Mouse (Mus musculus) intestine, embryonic 16.5 days (tissue): ENCODE measurements around the gene Tfcp2l1. TPM values are rescaled to one million over a fixed set of nuclear protein-coding genes. Genes with fewer than 3 reads are reported as not detected.

Source experiments
- ATAC-seq: fragments of 200-750 bp; cut with Nextera tagmentation; 2 replicates; pipeline ENCODE4 v1.8.0; 2017; ENCODE audit warnings: moderate TSS enrichment, moderate library complexity
- H3K27ac ChIP-seq: fragments of 300-500 bp; sonication (generic); 2 replicates; pipeline ENCODE4 v1.5.1; 2014; ENCODE audit warnings: mild to moderate bottlenecking, low read length
- H3K27me3 ChIP-seq: fragments of 300-500 bp; sonication (generic); replicated peaks from 2 replicates; pipeline ENCODE4 v1.6.1; 2014; ENCODE audit warnings: low read length, control low read depth, mixed read lengths; ENCODE audit not compliant: control insufficient read depth, insufficient read depth
- H3K36me3 ChIP-seq: fragments of 300-500 bp; sonication (generic); 2 replicates; pipeline ENCODE4 v1.6.1; 2014; ENCODE audit warnings: low read length, control low read depth; ENCODE audit not compliant: control insufficient read depth, insufficient read depth
- H3K4me1 ChIP-seq: fragments of 300-500 bp; sonication (generic); 2 replicates; pipeline ENCODE4 v1.6.1; 2014; ENCODE audit warnings: low read length, control low read depth, mixed read lengths; ENCODE audit not compliant: control insufficient read depth, insufficient read depth
- H3K4me2 ChIP-seq: fragments of 300-500 bp; sonication (generic); 2 replicates; pipeline ENCODE4 v1.6.1; 2014; ENCODE audit warnings: low read depth, low read length, control low read depth
- H3K4me3 ChIP-seq: fragments of 300-500 bp; sonication (generic); 2 replicates; pipeline ENCODE4 v1.5.1; 2014; ENCODE audit warnings: mild to moderate bottlenecking, low read length
- H3K9ac ChIP-seq: fragments of 300-500 bp; sonication (generic); 2 replicates; pipeline ENCODE4 v1.6.1; 2014; ENCODE audit warnings: low read depth, low read length
- H3K9me3 ChIP-seq: fragments of 300-500 bp; sonication (generic); 2 replicates; pipeline ENCODE4 v1.6.1; 2016; ENCODE audit warnings: low read length, control low read depth; ENCODE audit not compliant: control insufficient read depth
- WGBS: fragments of 180-500 bp; shearing (Covaris S2); extraction: QIAGEN DNeasy Blood & Tissue Kit; methylation state at CpG from one replicate; pipeline ENCODE4 v1.1.7; 2014; 5-methylcytosine and 5-hydroxymethylcytosine counted together
- polyA plus RNA-seq: library from polyadenylated mRNA; unstranded; fragments of >200 nt; fragmentation: Nextera tagmentation; extraction: Ambion mirVana; gene quantifications from 2 replicates; pipeline ENCODE4 v1.2.1, GENCODE M21; 2015

The Tfcp2l1 gene
- polyA plus RNA-seq, 1 experiment from 2014 or later, result 4.0 TPM

DNA sequence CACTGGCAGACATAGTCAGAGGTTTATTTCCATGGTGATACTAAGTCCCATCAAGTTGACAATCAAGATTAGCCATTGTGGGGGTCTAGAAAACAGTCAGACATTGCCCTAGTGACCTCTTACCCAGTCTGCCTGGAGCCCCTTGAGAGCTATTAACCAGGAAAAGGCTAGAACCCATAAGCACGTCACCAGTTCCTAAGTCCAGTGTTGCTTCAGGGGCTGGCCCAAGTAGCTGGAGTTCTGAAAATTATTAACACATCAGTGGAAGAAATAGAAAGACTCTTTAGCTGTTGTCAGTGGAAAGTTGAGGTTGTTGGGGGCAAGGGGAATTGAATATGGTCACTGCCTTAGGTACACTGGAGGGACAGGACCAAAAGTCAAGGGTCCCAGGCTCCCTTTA, 54.2 kb downstream of the Tfcp2l1 start:
- H3K4me2 ChIP-seq, result no peak overlapping the region
- no peak overlapping the region for H3K27ac ChIP-seq
- no peak overlapping the region for H3K9ac ChIP-seq
- no peaks in the 10 kb centered on the region for H3K27me3 ChIP-seq
- no peaks in the 10 kb centered on the region for H3K36me3 ChIP-seq
- 70% methylated on average over 1 of the region's 1 CpGs for WGBS
- no peak overlapping the region for H3K4me3 ChIP-seq
- no peaks in the 10 kb centered on the region for H3K4me1 ChIP-seq
- no peaks in the 10 kb centered on the region for H3K9me3 ChIP-seq
- ATAC-seq, result peak; percentile 70

DNA sequence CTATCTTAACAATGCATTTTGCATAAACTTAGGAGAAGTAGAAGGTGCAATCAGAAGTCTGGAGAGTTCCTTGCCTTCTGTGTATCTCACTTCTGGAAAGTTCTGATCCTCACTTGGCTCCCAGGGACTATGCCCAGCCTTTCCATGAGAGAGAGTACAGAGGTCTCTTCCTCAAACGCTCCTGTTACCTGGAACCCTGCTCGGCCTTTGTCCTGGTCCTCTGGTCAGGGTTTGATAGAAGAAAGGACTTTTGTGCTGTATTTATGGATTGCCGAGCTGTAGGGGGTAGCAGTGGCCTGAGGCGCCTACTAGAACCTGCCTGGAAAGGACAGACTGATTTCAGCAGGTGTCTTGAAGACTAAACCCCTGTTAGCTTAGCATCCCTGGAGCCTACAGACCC, 55.9 kb downstream of the Tfcp2l1 start:
- no peaks in the 10 kb centered on the region for H3K27me3 ChIP-seq
- H3K9me3 ChIP-seq, result no peaks in the 10 kb centered on the region
- no peaks in the 10 kb centered on the region for H3K4me1 ChIP-seq
- no peak overlapping the region for H3K27ac ChIP-seq
- ATAC-seq, result peak; percentile 81
- H3K9ac ChIP-seq, result no peak overlapping the region
- H3K36me3 ChIP-seq, result no peaks in the 10 kb centered on the region
- 68% methylated on average over 4 of the region's 4 CpGs for WGBS
- H3K4me2 ChIP-seq, result no peak overlapping the region
- no peak overlapping the region for H3K4me3 ChIP-seq

DNA sequence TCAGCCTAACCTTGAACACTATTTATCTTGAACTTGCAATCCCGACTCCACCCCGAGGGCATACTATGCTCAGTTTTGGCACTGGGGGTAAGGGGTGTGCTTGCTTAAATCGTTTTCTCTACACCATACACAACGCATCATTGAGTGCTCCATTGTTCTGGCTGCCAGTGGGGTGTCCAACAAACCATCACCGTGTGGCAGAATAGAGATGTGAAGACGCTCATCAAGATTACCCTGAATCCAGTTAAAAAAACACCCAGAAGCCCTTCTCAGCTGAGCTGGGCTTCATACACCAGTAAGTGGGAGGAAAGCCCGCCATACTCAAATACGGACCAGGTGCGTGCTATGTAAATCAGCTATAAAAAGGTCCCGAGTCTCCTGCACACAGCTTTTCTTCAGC, 60.0 kb downstream of the Tfcp2l1 start:
- ATAC-seq, result no peak
- no peaks in the 10 kb centered on the region for H3K9me3 ChIP-seq
- H3K4me1 ChIP-seq, result no peaks in the 10 kb centered on the region
- H3K4me3 ChIP-seq, result no peak overlapping the region
- H3K27ac ChIP-seq, result no peak overlapping the region
- no peaks in the 10 kb centered on the region for H3K36me3 ChIP-seq
- no peak overlapping the region for H3K9ac ChIP-seq
- H3K4me2 ChIP-seq, result no peak overlapping the region
- WGBS, result 84% methylated on average over 10 of the region's 10 CpGs
- H3K27me3 ChIP-seq, result no peaks in the 10 kb centered on the region

GRCm38 (mm10) chr1:118689830-118690229, 62.1 kb downstream of the Tfcp2l1 start:
- Histone ChIP-seq H3K9me3 (no peaks in the 10 kb centered on the region), H3K27ac (no peak overlapping the region), H3K36me3 (no peaks in the 10 kb centered on the region), H3K9ac (no peak overlapping the region), H3K27me3 (no peaks in the 10 kb centered on the region), H3K4me1 (no peaks in the 10 kb centered on the region), H3K4me3 (no peak overlapping the region), H3K4me2 (no peak overlapping the region)
- ATAC-seq, result peak; percentile 85
- WGBS, result 43% methylated on average over 5 of the region's 5 CpGs

- Histone ChIP-seq H3K27ac (no peak overlapping the region), H3K9me3 (no peaks in the 10 kb centered on the region), H3K27me3 (no peaks in the 10 kb centered on the region), H3K36me3 (no peaks in the 10 kb centered on the region), H3K4me2 (no peak overlapping the region), H3K4me1 (no peaks in the 10 kb centered on the region), H3K9ac (no peak overlapping the region), H3K4me3 (no peak overlapping the region)
- WGBS, result 85% methylated on average over 2 of the region's 2 CpGs
- no peak for ATAC-seq
These were observed 66.7 kb downstream of the Tfcp2l1 start for GRCm38 (mm10) chr1:118694436-118694835.

- Histone ChIP-seq H3K9me3 (no peaks in the 10 kb centered on the region), H3K36me3 (no peaks in the 10 kb centered on the region), H3K9ac (no peak overlapping the region), H3K4me2 (no peak overlapping the region), H3K27ac (no peak overlapping the region), H3K27me3 (no peaks in the 10 kb centered on the region), H3K4me1 (no peaks in the 10 kb centered on the region), H3K4me3 (no peak overlapping the region)
- ATAC-seq, result no peak
- WGBS, result 66% methylated on average over 6 of the region's 6 CpGs
These were observed 70.2 kb downstream of the Tfcp2l1 start for GRCm38 (mm10) chr1:118697906-118698305.

DNA sequence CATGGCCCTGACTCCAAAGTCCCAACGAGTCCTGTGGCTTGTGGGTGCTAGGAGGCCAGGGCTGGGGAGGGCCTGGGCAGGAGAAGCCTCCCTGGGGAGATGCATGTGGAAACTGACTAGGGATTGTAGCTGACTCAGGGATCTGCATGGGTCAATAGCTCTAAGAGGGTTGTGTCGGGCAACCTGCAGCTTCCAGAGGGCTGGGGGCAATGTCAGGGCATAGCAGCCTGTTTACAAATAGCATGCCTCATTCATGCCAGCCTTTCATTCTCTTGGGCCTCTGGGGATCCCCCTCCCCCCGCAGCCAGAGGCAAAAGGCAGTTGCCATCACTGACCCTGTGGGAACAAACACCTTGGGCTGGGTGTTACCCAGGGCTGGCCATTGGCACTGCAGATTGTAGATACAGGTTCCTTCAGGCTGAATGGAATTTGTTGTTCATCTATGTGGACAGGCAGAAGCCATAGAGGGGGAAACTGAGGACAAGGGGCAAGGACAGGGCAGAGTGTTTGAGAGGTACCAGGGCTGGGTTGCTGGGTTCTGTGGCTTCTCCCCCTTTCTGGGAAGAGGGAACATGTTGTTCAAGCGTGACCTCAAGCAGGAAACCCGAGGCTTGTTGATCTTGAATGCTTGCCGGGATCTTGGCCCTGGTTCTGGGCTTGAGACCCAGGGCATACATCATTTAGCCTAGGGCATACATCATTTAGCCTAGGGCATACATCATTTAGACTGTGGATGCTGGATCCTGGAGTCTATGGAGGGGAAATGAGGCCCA, 71.6 kb downstream of the Tfcp2l1 start:
- Histone ChIP-seq H3K27ac (no peak overlapping the region), H3K27me3 (no peaks in the 10 kb centered on the region), H3K4me1 (no peaks in the 10 kb centered on the region), H3K36me3 (no peaks in the 10 kb centered on the region), H3K4me3 (no peak overlapping the region), H3K9ac (no peak overlapping the region), H3K4me2 (no peak overlapping the region), H3K9me3 (no peaks in the 10 kb centered on the region)
- ATAC-seq, result no peak
- WGBS, result 68% methylated on average over 6 of the region's 6 CpGs

DNA sequence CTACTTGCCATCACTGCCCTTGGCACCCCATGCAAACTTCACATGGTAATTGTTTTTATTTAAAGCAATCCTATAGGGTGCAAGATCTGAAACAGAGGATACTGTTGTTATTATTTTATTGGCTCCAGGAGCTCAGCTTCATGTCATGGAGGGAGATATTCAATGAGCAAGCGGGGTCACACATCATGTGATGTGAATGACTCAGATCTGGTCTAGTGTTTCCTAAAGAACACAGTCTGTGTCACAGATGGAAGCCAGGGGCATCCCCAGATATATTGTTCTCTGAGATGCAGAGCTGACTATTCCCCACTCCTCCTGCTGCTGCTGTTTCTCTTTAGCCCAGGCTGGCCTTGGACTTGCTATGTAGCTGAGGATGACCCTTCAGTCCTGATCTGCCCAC, 72.2 kb downstream of the Tfcp2l1 start:
- no peaks in the 10 kb centered on the region for H3K9me3 ChIP-seq
- WGBS, result 96% methylated on average over 1 of the region's 1 CpGs
- no peak overlapping the region for H3K4me3 ChIP-seq
- no peaks in the 10 kb centered on the region for H3K36me3 ChIP-seq
- H3K27ac ChIP-seq, result no peak overlapping the region
- no peak overlapping the region for H3K4me2 ChIP-seq
- H3K9ac ChIP-seq, result no peak overlapping the region
- H3K27me3 ChIP-seq, result no peaks in the 10 kb centered on the region
- ATAC-seq, result no peak
- no peaks in the 10 kb centered on the region for H3K4me1 ChIP-seq

- peaks cover 3% of the 10 kb centered on the region; the same call in 1 of the 2 replicates for H3K9me3 ChIP-seq
- ATAC-seq, result no peak
- H3K4me1 ChIP-seq, result no peaks in the 10 kb centered on the region
- H3K27ac ChIP-seq, result no peak overlapping the region
- H3K9ac ChIP-seq, result no peak overlapping the region
- WGBS, result 80% methylated on average over 4 of the region's 4 CpGs
- H3K27me3 ChIP-seq, result no peaks in the 10 kb centered on the region
- H3K4me3 ChIP-seq, result no peak overlapping the region
- no peaks in the 10 kb centered on the region for H3K36me3 ChIP-seq
- H3K4me2 ChIP-seq, result no peak overlapping the region
These were observed 83.9 kb downstream of the Tfcp2l1 start for GRCm38 (mm10) chr1:118711606-118712005.

DNA sequence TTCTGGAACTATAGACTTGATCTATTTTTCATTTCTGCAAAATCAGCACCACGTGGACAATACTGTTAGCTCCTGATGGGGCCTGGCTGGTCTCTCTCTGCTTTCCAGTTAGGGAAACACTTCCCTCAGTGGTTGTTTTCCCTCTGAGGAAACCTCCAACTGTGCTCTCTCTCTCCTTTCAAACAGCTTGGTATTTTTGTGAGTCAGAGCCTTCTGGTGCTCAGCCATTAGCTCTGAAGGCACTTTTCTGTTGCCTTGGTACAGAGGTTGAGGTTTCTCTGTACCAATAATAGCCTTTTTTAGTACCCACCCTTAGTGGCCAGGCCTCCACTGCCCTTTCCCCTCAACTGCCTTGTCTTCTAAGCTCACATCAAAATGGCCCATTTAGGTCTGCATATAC, 88.5 kb downstream of the Tfcp2l1 start:
- Histone ChIP-seq H3K36me3 (no peaks in the 10 kb centered on the region), H3K4me3 (no peak overlapping the region), H3K4me2 (no peak overlapping the region), H3K27ac (no peak overlapping the region), H3K9me3 (peaks cover 3% of the 10 kb centered on the region; the same call in 1 of the 2 replicates), H3K27me3 (no peaks in the 10 kb centered on the region), H3K4me1 (no peaks in the 10 kb centered on the region), H3K9ac (no peak overlapping the region)
- 53% methylated on average over 1 of the region's 1 CpGs for WGBS
- ATAC-seq, result no peak
